Comparison of ENCODE assay signal across 23 mouse cellular contexts in genomic region chr14:80237136-80237535, GRCm38 (mm10).
A peak's percentile ranks its signal among the peaks of the same experiment; 100 is the strongest.
DNase-seq lines count a peak whose midpoint lies in the region; ATAC-seq and TF ChIP-seq lines count a peak whose summit lies in the region.
"Had no signal": no experiment of that assay in that cellular context is flagged by ENCODE, and none has a peak within 500 bp of the region (broad histone marks: within the 10 kb centered on the region; RNA-seq: fewer than 3 reads in every experiment).

No protein-coding gene starts in this region.

- H3K27me3 ChIP-seq in forebrain, embryonic 16.5 days (replicated peaks; ENCODE audit: control insufficient read depth, insufficient read depth, low read length): no peaks in the 10 kb centered on the region
- no peaks in the 10 kb centered on the region for H3K27me3 ChIP-seq in forebrain, embryonic 15.5 days
- H3K27me3 ChIP-seq: embryonic facial prominence, embryonic 13.5 days; hindbrain, embryonic 12.5 days; hindbrain, embryonic 15.5 days had no signal

- no peak overlapping the region for H3K4me3 ChIP-seq in forebrain, embryonic 16.5 days (replicated peaks; ENCODE audit: low read length)
- H3K4me3 ChIP-seq in forebrain, embryonic 15.5 days: no peak overlapping the region
- H3K4me3 ChIP-seq in layer of hippocampus, adult 2 months: no peak overlapping the region
- H3K4me3 ChIP-seq: embryonic facial prominence, embryonic 10.5 days; embryonic facial prominence, embryonic 13.5 days; gastrocnemius, adult 2 months; hindbrain, embryonic 12.5 days; hindbrain, embryonic 15.5 days had no signal

- DNase-seq in layer of hippocampus, adult 2 months (ENCODE audit: low spot score in 2 of 2): no peak
- DNase-seq in layer of hippocampus, adult 18-20 months (ENCODE audit: low spot score in 2 of 2): no peak
- peak; percentile 69 for DNase-seq in brain, embryonic 14.5 days (ENCODE audit: low read depth)
- peak; percentile 70 for DNase-seq in telencephalon, adult 2 months (ENCODE audit: low read depth, low spot score)
- DNase-seq: adrenal gland, adult 2 months; adrenal gland, postnatal 14 days; cerebellum, adult 11 months; cerebellum, adult 2 months; cerebellum, adult 9-11 months; gastrocnemius, adult 2 months; gastrocnemius, postnatal 14 days; heart, adult 11 months; kidney, adult 2 months had no signal

- no peaks in the 10 kb centered on the region for H3K9me3 ChIP-seq in forebrain, embryonic 16.5 days (ENCODE audit: control insufficient read depth, low read length)
- H3K9me3 ChIP-seq in forebrain, embryonic 15.5 days: no peaks in the 10 kb centered on the region
- H3K9me3 ChIP-seq: embryonic facial prominence, embryonic 10.5 days; embryonic facial prominence, embryonic 13.5 days; hindbrain, embryonic 12.5 days; hindbrain, embryonic 15.5 days had no signal

- H3K27ac ChIP-seq in forebrain, embryonic 16.5 days (ENCODE audit: low read length): no peak overlapping the region
- no peak overlapping the region for H3K27ac ChIP-seq in forebrain, embryonic 15.5 days (replicated peaks)
- peak overlapping the region; percentile 84 for H3K27ac ChIP-seq in layer of hippocampus, adult 2 months
- H3K27ac ChIP-seq: embryonic facial prominence, embryonic 10.5 days; embryonic facial prominence, embryonic 13.5 days; gastrocnemius, adult 2 months; hindbrain, embryonic 12.5 days; hindbrain, embryonic 15.5 days had no signal

- no peak overlapping the region for H3K9ac ChIP-seq in forebrain, embryonic 16.5 days (replicated peaks; ENCODE audit: low read depth, low read length)
- H3K9ac ChIP-seq in forebrain, embryonic 15.5 days (replicated peaks): no peak overlapping the region
- H3K9ac ChIP-seq: embryonic facial prominence, embryonic 13.5 days; hindbrain, embryonic 12.5 days; hindbrain, embryonic 15.5 days had no signal

- TF ChIP-seq POLR2A in brain, embryonic 14.5 days (IDR thresholded peaks at IDR 0.05; ENCODE audit: borderline replicate concordance, extremely low read depth, insufficient read depth, insufficient read length, poor library complexity, severe bottlenecking): no peak

- H3K36me3 ChIP-seq in forebrain, embryonic 16.5 days (ENCODE audit: control insufficient read depth, insufficient read depth): no peaks in the 10 kb centered on the region
- H3K36me3 ChIP-seq in forebrain, embryonic 15.5 days: no peaks in the 10 kb centered on the region
- H3K36me3 ChIP-seq: embryonic facial prominence, embryonic 10.5 days; embryonic facial prominence, embryonic 13.5 days; hindbrain, embryonic 12.5 days; hindbrain, embryonic 15.5 days had no signal

- no peak for TF ChIP-seq CTCF in layer of hippocampus, adult 2 months (conservative IDR thresholded peaks at IDR 0.05)
- no peak for TF ChIP-seq CTCF in brain, embryonic 14.5 days (IDR thresholded peaks at IDR 0.05; ENCODE audit: borderline replicate concordance, extremely low read depth, insufficient read depth, insufficient read length)

- ATAC-seq in forebrain, embryonic 16.5 days: peak; percentile 75
- no peak for ATAC-seq in forebrain, embryonic 15.5 days (replicated peaks)
- no peak for ATAC-seq in erythroblast, adult 5-6 weeks (replicated peaks; ENCODE audit: low FRiP score, poor library complexity, severe bottlenecking)
- ATAC-seq: CD4-positive, CD25-positive, alpha-beta regulatory T cell, adult 4 months; intestine, postnatal 0 days had no signal

- no peaks in the 10 kb centered on the region; the same call in 1 of the 2 replicates for H3K4me1 ChIP-seq in forebrain, embryonic 16.5 days (replicated peaks; ENCODE audit: control insufficient read depth, insufficient read depth, low read length)
- H3K4me1 ChIP-seq in forebrain, embryonic 15.5 days: no peaks in the 10 kb centered on the region
- H3K4me1 ChIP-seq: embryonic facial prominence, embryonic 10.5 days; embryonic facial prominence, embryonic 13.5 days; hindbrain, embryonic 12.5 days; hindbrain, embryonic 15.5 days had no signal

- H3K4me2 ChIP-seq in forebrain, embryonic 16.5 days (ENCODE audit: low read length): no peak overlapping the region
- no peak overlapping the region for H3K4me2 ChIP-seq in forebrain, embryonic 15.5 days (replicated peaks)
- H3K4me2 ChIP-seq: embryonic facial prominence, embryonic 13.5 days; heart, embryonic 11.5 days; hindbrain, embryonic 12.5 days; hindbrain, embryonic 15.5 days had no signal

Comparison
In these comparisons a context has a peak if more than half of its experiments do, and no peak if none do; other contexts are left out.
1. DNase-seq: peak in brain, embryonic 14.5 days (single experiment) and telencephalon, adult 2 months (single experiment); none in layer of hippocampus, adult 2 months (0 of 2) and layer of hippocampus, adult 18-20 months (0 of 2).